Mouse (Mus musculus) testis, adult 2 months (tissue): ENCODE results near the gene Gm45717.

ENCODE experiments used
- CTCF ChIP-seq: fragments of 200-500 bp; IDR thresholded peaks from 2 replicates; pipeline ENCODE4 v1.5.1; 2012; ENCODE audit warnings: low read depth, mild to moderate bottlenecking, inconsistent platforms, low read length, moderate library complexity; ENCODE audit not compliant: control insufficient read depth, insufficient read depth, insufficient replicate concordance
- POLR2A ChIP-seq: fragments of 200-500 bp; IDR thresholded peaks from 2 replicates; pipeline ENCODE4 v1.6.1; 2012; ENCODE audit warnings: low read depth, mild to moderate bottlenecking, inconsistent platforms, low read length, moderate library complexity; ENCODE audit not compliant: control insufficient read depth

DNA sequence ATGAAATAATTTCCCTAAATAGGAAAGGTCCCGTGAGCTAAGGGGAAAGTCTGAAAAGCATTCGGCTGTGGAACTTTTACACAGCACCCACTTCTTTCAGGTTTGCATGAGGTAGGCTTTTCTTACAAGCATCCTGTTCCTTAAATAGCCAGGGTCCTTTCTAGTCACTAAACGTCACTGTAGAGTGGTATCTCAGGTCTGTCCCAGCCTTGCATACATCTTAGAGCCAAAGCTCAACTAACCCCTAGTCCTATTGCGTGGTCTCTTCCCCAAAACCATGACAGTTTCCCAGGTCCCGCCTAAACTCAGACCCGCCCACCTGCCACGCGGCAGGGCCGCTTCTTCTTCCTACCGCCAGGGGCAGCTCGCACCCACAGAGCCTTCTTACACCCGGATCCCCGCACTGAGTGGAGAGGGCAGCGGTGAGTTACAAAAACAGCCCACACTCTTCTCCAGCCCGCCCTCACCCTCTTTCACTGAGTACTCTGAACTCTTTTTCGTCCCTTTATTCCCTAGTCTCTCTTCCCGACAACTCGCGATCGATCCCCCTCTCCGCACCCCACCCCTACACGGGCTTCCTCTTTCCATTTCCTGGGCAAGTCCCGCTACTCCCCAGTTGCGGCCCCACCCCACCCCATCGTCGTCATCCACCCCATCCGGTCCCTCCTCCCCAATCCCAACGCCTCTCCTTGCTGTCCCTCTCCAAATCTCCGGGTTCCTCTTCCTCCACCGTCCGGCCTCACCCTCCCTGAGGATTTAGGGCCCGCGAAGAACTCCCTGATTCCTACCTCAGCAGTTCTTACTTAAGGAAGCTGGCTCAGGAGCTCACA lies 14.3 kb downstream of the Gm45717 start, which contains the start of gene Pgghg:
- TF ChIP-seq CTCF (peak; percentile 68; the same call in 1 of the 2 replicates), POLR2A (no peak)
